ENCODE assay signal across 10 mouse cellular contexts in genomic region chr11:102334973-102335700, GRCm38 (mm10). TPM values are rescaled to one million over a fixed set of nuclear protein-coding genes. Genes with fewer than 3 reads are reported as not detected.
DNase-seq lines count a peak whose midpoint lies in the region; ATAC-seq and TF ChIP-seq lines count a peak whose summit lies in the region.
"Had no signal": no experiment of that assay in that cellular context is flagged by ENCODE, and none has a peak within 500 bp of the region (broad histone marks: within the 10 kb centered on the region; RNA-seq: fewer than 3 reads in every experiment).

No protein-coding gene starts in this region.

- TF ChIP-seq CTCF in E14TG2a.4 (conservative IDR thresholded peaks at IDR 0.05; ENCODE audit: low read length) = no peak

- H3K9me3 ChIP-seq in embryonic facial prominence, embryonic 14.5 days (ENCODE audit: control insufficient read depth, low read length) = no peaks in the 10 kb centered on the region
- no peaks in the 10 kb centered on the region for H3K9me3 ChIP-seq in embryonic facial prominence, embryonic 10.5 days
- peaks cover 6% of the 10 kb centered on the region for H3K9me3 ChIP-seq in E14TG2a.4 (ENCODE audit: low read length)

- no peak for ATAC-seq in embryonic facial prominence, embryonic 14.5 days (ENCODE audit: low read depth)

- H3K4me1 ChIP-seq in embryonic facial prominence, embryonic 14.5 days (ENCODE audit: control insufficient read depth, insufficient read depth, low read length) = no peaks in the 10 kb centered on the region
- peaks cover 5% of the 10 kb centered on the region; the same call in 1 of the 2 replicates for H3K4me1 ChIP-seq in embryonic facial prominence, embryonic 10.5 days
- H3K4me1 ChIP-seq in E14TG2a.4 (replicated peaks; ENCODE audit: low read depth, low read length) = peaks cover 80% of the 10 kb centered on the region
- H3K4me1 ChIP-seq in brown adipose tissue, adult 24 weeks (ENCODE audit: control insufficient read depth, insufficient read depth, insufficient read length, low read length) = peaks cover 12% of the 10 kb centered on the region

- DNase-seq in embryonic facial prominence, embryonic 14.5 days (ENCODE audit: low spot score) = peak; percentile 57
- DNase-seq in embryonic facial prominence, embryonic 10.5 days (ENCODE audit: low spot score) = no peak
- peak; percentile 61 for DNase-seq in kidney, postnatal 14 days
- DNase-seq in thymus, postnatal 25 days = no peak
- no peak for DNase-seq in urinary bladder, postnatal 36 days (ENCODE audit: low spot score in 2 of 2)
- no peak for DNase-seq in ovary, adult 18-20 months (ENCODE audit: low spot score)
- DNase-seq: thymus, postnatal 4 days had no signal

- H3K4me3 ChIP-seq in embryonic facial prominence, embryonic 14.5 days (ENCODE audit: low read depth, low read length) = no peak overlapping the region
- no peak overlapping the region for H3K4me3 ChIP-seq in embryonic facial prominence, embryonic 10.5 days
- peak overlapping the region; percentile 14 for H3K4me3 ChIP-seq in E14TG2a.4 (replicated peaks; ENCODE audit: low read length)
- H3K4me3 ChIP-seq in brown adipose tissue, adult 24 weeks (ENCODE audit: insufficient read depth, low read depth, low read length) = peak overlapping the region; percentile 5
- H3K4me3 ChIP-seq: erythroblast, embryonic 14.5 days had no signal

- 33% methylated on average over 9 of the region's 9 CpGs for WGBS in embryonic facial prominence, embryonic 14.5 days
- WGBS in embryonic facial prominence, embryonic 10.5 days = 44% methylated on average over 9 of the region's 9 CpGs

- no peak overlapping the region for H3K4me2 ChIP-seq in embryonic facial prominence, embryonic 14.5 days (ENCODE audit: low read depth, low read length)

- 0 out of 2 replicates have a peak overlapping the region, but pooled peaks have one; percentile 6 for H3K9ac ChIP-seq in embryonic facial prominence, embryonic 14.5 days (ENCODE audit: low read depth, low read length)

- no peak overlapping the region; the same call in 1 of the 2 replicates for H3K27ac ChIP-seq in embryonic facial prominence, embryonic 14.5 days (replicated peaks; ENCODE audit: low read depth, low read length)
- H3K27ac ChIP-seq in embryonic facial prominence, embryonic 10.5 days (replicated peaks) = no peak overlapping the region
- H3K27ac ChIP-seq in brown adipose tissue, adult 24 weeks (replicated peaks; ENCODE audit: low read depth, low read length) = peak overlapping the region; percentile 81

- H3K36me3 ChIP-seq in embryonic facial prominence, embryonic 14.5 days (ENCODE audit: control insufficient read depth, insufficient read depth, low read length) = no peaks in the 10 kb centered on the region
- no peaks in the 10 kb centered on the region for H3K36me3 ChIP-seq in embryonic facial prominence, embryonic 10.5 days (replicated peaks)
- 0 out of 2 replicates have a peak, but pooled peaks cover 5% of the 10 kb centered on the region for H3K36me3 ChIP-seq in E14TG2a.4 (ENCODE audit: insufficient read depth, low read length)

- H3K27me3 ChIP-seq in embryonic facial prominence, embryonic 14.5 days (replicated peaks; ENCODE audit: control insufficient read depth, insufficient read depth, low read length) = no peaks in the 10 kb centered on the region
- no peaks in the 10 kb centered on the region; the same call in 1 of the 2 replicates for H3K27me3 ChIP-seq in embryonic facial prominence, embryonic 10.5 days (replicated peaks; ENCODE audit: low read depth, poor library complexity, severe bottlenecking)
- H3K27me3 ChIP-seq in E14TG2a.4 (ENCODE audit: insufficient read depth, low read length) = no peaks in the 10 kb centered on the region

RNA-seq across cellular contexts. Expression of gene Ubtf, which starts 15.6 kb away (rescaled TPM):
- 73.3 and 83.9 TPM in 2 replicates for polyA plus RNA-seq in embryonic facial prominence, embryonic 14.5 days (2014; fragmentation: Nextera tagmentation; extraction: Ambion mirVana)
- polyA plus RNA-seq in embryonic facial prominence, embryonic 10.5 days (2016; fragmentation: Nextera tagmentation; extraction: Ambion mirVana) = 94.2 and 96.3 TPM in 2 replicates
- 41.7 and 47.6 TPM in 2 replicates for polyA plus RNA-seq in brown adipose tissue, adult 24 weeks (2012; ENCODE audit: insufficient read depth, insufficient read length, missing spikeins)

RNA-seq across cellular contexts. Expression of gene Slc4a1, which starts 30.9 kb away (rescaled TPM):
- 6.0 and 6.8 TPM in 2 replicates for polyA plus RNA-seq in embryonic facial prominence, embryonic 14.5 days (2014; fragmentation: Nextera tagmentation; extraction: Ambion mirVana)
- polyA plus RNA-seq in embryonic facial prominence, embryonic 10.5 days (2016; fragmentation: Nextera tagmentation; extraction: Ambion mirVana) = 29.7 and 33.8 TPM in 2 replicates
- 1.2 TPM in 1 of 2 replicates, not detected in the other for polyA plus RNA-seq in brown adipose tissue, adult 24 weeks (2012; ENCODE audit: insufficient read depth, insufficient read length, missing spikeins)

RNA-seq across cellular contexts. Expression of gene Atxn7l3, which starts 38.7 kb away (rescaled TPM):
- polyA plus RNA-seq in embryonic facial prominence, embryonic 14.5 days (2014; fragmentation: Nextera tagmentation; extraction: Ambion mirVana) = 19.5 and 20.8 TPM in 2 replicates
- polyA plus RNA-seq in embryonic facial prominence, embryonic 10.5 days (2016; fragmentation: Nextera tagmentation; extraction: Ambion mirVana) = 15.6 and 18.2 TPM in 2 replicates
- 11.6 and 13.1 TPM in 2 replicates for polyA plus RNA-seq in brown adipose tissue, adult 24 weeks (2012; ENCODE audit: insufficient read depth, insufficient read length, missing spikeins)

RNA-seq across cellular contexts. Expression of gene Tmub2, which starts 50.4 kb away (rescaled TPM):
- polyA plus RNA-seq in embryonic facial prominence, embryonic 14.5 days (2014; fragmentation: Nextera tagmentation; extraction: Ambion mirVana) = 49.8 and 55.9 TPM in 2 replicates
- polyA plus RNA-seq in embryonic facial prominence, embryonic 10.5 days (2016; fragmentation: Nextera tagmentation; extraction: Ambion mirVana) = 45.2 and 46.2 TPM in 2 replicates
- 20.5 and 24.2 TPM in 2 replicates for polyA plus RNA-seq in brown adipose tissue, adult 24 weeks (2012; ENCODE audit: insufficient read depth, insufficient read length, missing spikeins)

RNA-seq across cellular contexts. Expression of gene Rundc3a, which starts 58.1 kb away (rescaled TPM):
- polyA plus RNA-seq in embryonic facial prominence, embryonic 14.5 days (2014; fragmentation: Nextera tagmentation; extraction: Ambion mirVana) = 7.1 and 7.8 TPM in 2 replicates
- 10.0 and 11.9 TPM in 2 replicates for polyA plus RNA-seq in embryonic facial prominence, embryonic 10.5 days (2016; fragmentation: Nextera tagmentation; extraction: Ambion mirVana)
- polyA plus RNA-seq in brown adipose tissue, adult 24 weeks (2012; ENCODE audit: insufficient read depth, insufficient read length, missing spikeins) = not detected in 2 replicates

Comparison
In these comparisons a context has a peak if more than half of its experiments do, and no peak if none do; other contexts are left out.
1. DNase-seq: peak in embryonic facial prominence, embryonic 14.5 days (single experiment) and kidney, postnatal 14 days (single experiment); none in embryonic facial prominence, embryonic 10.5 days (single experiment), thymus, postnatal 25 days (single experiment), urinary bladder, postnatal 36 days (0 of 2) and ovary, adult 18-20 months (single experiment).
2. H3K4me3 ChIP-seq: peak in E14TG2a.4 (single experiment) and brown adipose tissue, adult 24 weeks (single experiment); none in embryonic facial prominence, embryonic 14.5 days (single experiment) and embryonic facial prominence, embryonic 10.5 days (single experiment).